Mouse (Mus musculus): ENCODE measurements around the gene Foxj3. TPM values are rescaled to one million over a fixed set of nuclear protein-coding genes. Genes with fewer than 3 reads are reported as not detected.
"Not testable (repeated sequence)": the region's sequence is repeated elsewhere in the genome, so short reads cannot be mapped to it uniquely, and the experiment has no call there.

Gene Foxj3
- polyA plus RNA-seq, 1 experiment from 2014 or later: 28.5 TPM

DNA sequence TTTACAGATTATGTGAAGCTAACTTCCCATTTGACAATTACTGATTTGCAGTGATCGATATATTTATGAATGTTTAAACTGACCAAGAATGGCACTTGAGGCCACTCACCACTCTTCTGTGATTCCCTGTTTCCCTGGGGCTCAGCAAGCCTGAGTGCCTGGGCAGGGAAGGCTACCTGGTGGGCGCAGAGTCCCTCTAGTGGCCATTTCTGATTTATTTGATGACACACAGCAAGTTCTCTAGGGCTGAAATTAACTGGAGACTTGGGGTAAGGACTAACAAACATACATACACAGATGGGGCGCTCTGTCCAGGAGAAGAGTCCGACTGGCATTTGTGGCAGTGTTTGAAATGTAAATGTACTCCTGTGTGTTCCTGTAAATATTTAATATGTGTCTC lies 91.6 kb downstream of the Foxj3 start:
- H3K9ac ChIP-seq; H3K27ac ChIP-seq (ENCODE audit: low read depth); H3K4me2 ChIP-seq; H3K27me3 ChIP-seq (ENCODE audit: insufficient read depth, low read length); H3K4me1 ChIP-seq (ENCODE audit: insufficient read depth); H3K4me3 ChIP-seq (ENCODE audit: low read depth, low read length); H3K9me3 ChIP-seq (ENCODE audit: low read depth, low read length); DNase-seq: not testable (repeated sequence)
- H3K36me3 ChIP-seq (ENCODE audit: insufficient read depth): peaks cover 45% of the 10 kb centered on the region
- WGBS: 84% methylated on average over 3 of the region's 4 CpGs
- TF ChIP-seq CTCF (IDR thresholded peaks at IDR 0.05; ENCODE audit: low read depth): peak; percentile 35
- 0 out of 2 replicates have a peak, but pooled peaks have one; percentile 47 for ATAC-seq (ENCODE audit: insufficient read depth)

DNA sequence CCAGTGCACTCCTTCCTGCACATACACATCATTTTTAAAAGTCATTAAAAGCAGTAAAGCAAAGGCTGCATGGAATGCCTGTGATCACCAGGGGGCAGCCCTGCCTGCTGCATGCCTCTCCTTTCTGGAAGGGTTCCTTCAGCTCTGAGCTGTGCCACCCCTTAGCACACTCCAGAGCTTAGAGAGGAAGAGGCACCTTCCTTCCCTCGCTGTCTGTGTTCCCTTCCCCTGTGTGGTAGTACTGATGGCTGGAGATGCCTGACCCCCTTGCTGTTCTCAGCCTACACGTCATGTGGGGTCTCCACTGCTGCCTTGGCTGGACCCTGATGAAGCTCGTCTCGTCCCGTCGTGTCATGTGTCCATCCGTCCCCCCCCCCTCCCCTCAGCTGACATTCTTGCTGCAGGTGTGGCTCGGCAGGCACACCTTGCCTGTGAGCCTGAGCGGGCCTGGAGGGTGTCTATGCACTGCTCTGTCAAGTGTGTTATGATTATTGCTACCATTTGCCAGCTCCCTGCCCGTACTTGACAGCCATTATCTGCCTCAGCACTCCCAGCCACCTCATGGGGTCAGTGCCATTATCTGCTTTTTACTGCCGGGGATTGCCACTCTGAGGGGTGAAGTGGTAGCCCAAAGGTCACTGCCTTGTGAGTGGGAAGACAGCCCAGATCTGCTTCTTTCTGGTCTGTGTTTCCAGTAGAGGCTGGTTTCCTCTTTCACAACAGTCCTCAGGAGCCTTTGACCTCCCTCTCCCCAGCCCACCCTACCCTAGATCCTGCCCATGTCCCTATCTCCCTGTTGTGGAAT lies 94.5 kb downstream of the Foxj3 start:
- Histone ChIP-seq H3K27ac (ENCODE audit: low read depth) (no peak overlapping the region), H3K4me2 (no peak overlapping the region), H3K27me3 (ENCODE audit: insufficient read depth, low read length) (no peaks in the 10 kb centered on the region), H3K9me3 (ENCODE audit: low read depth, low read length) (no peaks in the 10 kb centered on the region), H3K4me3 (ENCODE audit: low read depth, low read length) (no peak overlapping the region), H3K4me1 (ENCODE audit: insufficient read depth) (peaks cover 4% of the 10 kb centered on the region; the same call in 1 of the 2 replicates), H3K36me3 (ENCODE audit: insufficient read depth) (peaks cover 25% of the 10 kb centered on the region), H3K9ac (no peak overlapping the region)
- 33% methylated on average over 11 of the region's 11 CpGs for WGBS
- DNase-seq: peak; percentile 80
- TF ChIP-seq CTCF (IDR thresholded peaks at IDR 0.05; ENCODE audit: low read depth): peak; percentile 89
- peak; percentile 79 for ATAC-seq (ENCODE audit: insufficient read depth)

DNA sequence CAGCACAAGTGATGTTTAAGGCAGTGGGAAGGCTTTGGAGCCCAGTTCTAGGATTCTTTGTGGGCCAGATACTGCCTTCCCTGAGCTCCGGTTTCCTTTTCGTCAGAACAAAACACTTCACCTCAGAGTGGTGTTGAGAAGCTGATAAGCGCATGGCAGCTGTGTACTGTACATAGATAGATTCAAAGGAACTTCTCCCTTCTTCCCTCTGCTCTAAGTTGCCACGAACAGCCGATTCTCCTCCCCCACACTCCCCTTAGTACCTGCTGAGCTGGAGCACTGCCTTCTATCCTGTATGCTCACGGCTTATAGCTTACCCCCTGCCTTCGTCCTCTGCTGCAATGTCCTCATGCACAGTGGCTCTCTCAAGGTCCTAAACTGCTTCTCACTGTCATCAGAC lies 95.9 kb downstream of the Foxj3 start:
- ATAC-seq (ENCODE audit: insufficient read depth): no peak
- DNase-seq: no peak
- H3K9me3 ChIP-seq (ENCODE audit: low read depth, low read length): no peaks in the 10 kb centered on the region
- no peak overlapping the region for H3K4me3 ChIP-seq (ENCODE audit: low read depth, low read length)
- WGBS: 49% methylated on average over 7 of the region's 7 CpGs
- H3K9ac ChIP-seq: no peak overlapping the region
- peaks cover 4% of the 10 kb centered on the region; the same call in 1 of the 2 replicates for H3K4me1 ChIP-seq (ENCODE audit: insufficient read depth)
- no peak overlapping the region for H3K4me2 ChIP-seq
- H3K36me3 ChIP-seq (ENCODE audit: insufficient read depth): peaks cover 16% of the 10 kb centered on the region
- no peak for TF ChIP-seq CTCF (IDR thresholded peaks at IDR 0.05; ENCODE audit: low read depth)
- no peaks in the 10 kb centered on the region for H3K27me3 ChIP-seq (ENCODE audit: insufficient read depth, low read length)
- peak overlapping the region; percentile 24; the same call in 1 of the 2 replicates for H3K27ac ChIP-seq (ENCODE audit: low read depth)

DNA sequence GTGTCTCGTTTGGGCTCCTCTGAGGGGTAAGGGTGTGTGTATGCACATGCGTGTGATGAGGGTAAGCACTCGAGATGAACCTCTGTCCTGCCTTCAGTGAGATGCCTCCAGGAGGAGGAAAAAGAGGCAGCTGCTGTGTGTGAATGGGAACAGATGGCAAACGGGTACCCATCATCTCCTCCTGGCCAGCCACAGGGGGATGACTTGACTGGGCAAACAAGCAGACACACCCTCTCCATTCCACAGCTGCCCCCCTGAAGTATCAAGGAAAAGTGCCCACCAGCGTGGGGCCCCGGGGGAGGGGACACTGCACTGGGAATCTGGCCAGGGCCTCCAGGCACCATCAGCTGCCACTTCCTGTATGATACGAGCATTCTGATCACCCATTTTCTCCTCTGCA lies 96.5 kb downstream of the Foxj3 start:
- H3K9ac ChIP-seq: peak overlapping the region; percentile 9; the same call in 1 of the 2 replicates
- H3K4me2 ChIP-seq: no peak overlapping the region
- peaks cover 16% of the 10 kb centered on the region for H3K36me3 ChIP-seq (ENCODE audit: insufficient read depth)
- H3K27me3 ChIP-seq (ENCODE audit: insufficient read depth, low read length): no peaks in the 10 kb centered on the region
- peak overlapping the region; percentile 24; the same call in 1 of the 2 replicates for H3K27ac ChIP-seq (ENCODE audit: low read depth)
- H3K9me3 ChIP-seq (ENCODE audit: low read depth, low read length): no peaks in the 10 kb centered on the region
- peaks cover 4% of the 10 kb centered on the region; the same call in 1 of the 2 replicates for H3K4me1 ChIP-seq (ENCODE audit: insufficient read depth)
- WGBS: 51% methylated on average over 7 of the region's 7 CpGs
- no peak for ATAC-seq (ENCODE audit: insufficient read depth)
- no peak overlapping the region for H3K4me3 ChIP-seq (ENCODE audit: low read depth, low read length)
- no peak for DNase-seq
- TF ChIP-seq CTCF (IDR thresholded peaks at IDR 0.05; ENCODE audit: low read depth): no peak

DNA sequence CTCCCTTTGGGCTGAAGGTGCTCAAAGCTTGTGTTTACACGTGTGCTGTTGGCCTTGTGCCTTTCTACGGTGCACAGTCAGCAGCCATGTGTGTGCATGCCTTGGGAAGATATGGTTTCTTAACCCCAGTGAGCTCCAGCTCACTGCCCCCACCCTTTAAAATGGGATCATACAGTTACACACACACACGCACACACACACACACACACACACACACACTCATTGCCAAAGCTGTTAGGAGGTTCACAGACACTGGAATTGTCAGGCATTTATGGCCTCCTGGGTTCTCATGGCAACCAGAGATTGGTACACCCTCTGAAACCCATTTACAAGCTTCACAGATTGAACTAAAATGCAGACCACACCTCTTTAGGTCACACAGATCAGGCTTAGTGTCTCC lies 97.1 kb downstream of the Foxj3 start:
- DNase-seq (no peak), ATAC-seq (ENCODE audit: insufficient read depth) (no peak)
- Histone ChIP-seq H3K27ac (ENCODE audit: low read depth) (no peak overlapping the region), H3K9ac (no peak overlapping the region), H3K27me3 (ENCODE audit: insufficient read depth, low read length) (no peaks in the 10 kb centered on the region), H3K9me3 (ENCODE audit: low read depth, low read length) (no peaks in the 10 kb centered on the region), H3K4me2 (no peak overlapping the region), H3K4me3 (ENCODE audit: low read depth, low read length) (no peak overlapping the region), H3K4me1 (ENCODE audit: insufficient read depth) (peaks cover 4% of the 10 kb centered on the region; the same call in 1 of the 2 replicates), H3K36me3 (ENCODE audit: insufficient read depth) (peaks cover 15% of the 10 kb centered on the region)
- 63% methylated on average over 3 of the region's 3 CpGs for WGBS
- no peak for TF ChIP-seq CTCF (IDR thresholded peaks at IDR 0.05; ENCODE audit: low read depth)

DNA sequence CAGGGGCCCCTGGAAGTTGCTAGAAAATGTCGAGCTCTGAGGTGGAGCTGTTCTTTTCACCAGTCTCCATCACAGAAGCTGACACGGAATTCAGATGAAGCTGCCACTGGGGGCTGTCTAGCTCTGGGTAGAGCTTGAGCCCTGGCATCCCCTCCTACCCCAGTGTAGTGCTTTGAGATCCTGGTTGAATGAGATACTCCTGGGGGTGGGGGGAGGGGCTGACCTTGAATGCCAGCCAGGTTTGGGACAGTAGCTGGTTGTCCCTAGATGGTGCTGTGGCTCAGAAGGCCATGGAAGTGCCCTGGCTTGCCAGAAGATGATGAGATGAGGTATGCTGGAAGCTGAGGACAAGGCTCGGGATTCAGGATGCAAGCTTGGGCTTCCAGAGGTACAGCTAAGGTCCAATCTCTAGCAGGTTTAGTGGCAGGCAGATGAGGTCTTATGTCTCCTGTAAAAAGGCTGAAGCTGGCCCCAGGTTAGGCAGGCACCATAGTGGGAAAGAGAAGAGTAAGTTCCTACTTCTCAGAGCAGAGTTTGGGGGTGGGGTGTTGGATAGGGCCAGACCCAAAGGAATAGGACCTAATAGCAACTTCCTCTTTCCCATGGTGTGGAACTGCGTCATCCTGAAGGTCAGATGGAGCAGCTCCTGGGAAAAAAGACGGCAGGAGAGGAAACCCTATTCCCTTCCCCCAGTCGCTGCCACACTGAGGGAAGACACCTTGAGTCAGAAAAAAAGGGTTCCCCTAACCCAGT lies 98.3 kb downstream of the Foxj3 start:
- WGBS: 67% methylated on average over 6 of the region's 6 CpGs
- H3K4me1 ChIP-seq (ENCODE audit: insufficient read depth): peaks cover 4% of the 10 kb centered on the region; the same call in 1 of the 2 replicates
- H3K9me3 ChIP-seq (ENCODE audit: low read depth, low read length): no peaks in the 10 kb centered on the region
- DNase-seq (no peak), ATAC-seq (ENCODE audit: insufficient read depth) (no peak)
- peak; percentile 19 for TF ChIP-seq CTCF (IDR thresholded peaks at IDR 0.05; ENCODE audit: low read depth)
- no peak overlapping the region for H3K9ac ChIP-seq
- no peak overlapping the region for H3K27ac ChIP-seq (ENCODE audit: low read depth)
- H3K27me3 ChIP-seq (ENCODE audit: insufficient read depth, low read length): no peaks in the 10 kb centered on the region
- H3K4me2 ChIP-seq: no peak overlapping the region
- no peak overlapping the region for H3K4me3 ChIP-seq (ENCODE audit: low read depth, low read length)
- peaks cover 3% of the 10 kb centered on the region; the same call in 1 of the 2 replicates for H3K36me3 ChIP-seq (ENCODE audit: insufficient read depth)

DNA sequence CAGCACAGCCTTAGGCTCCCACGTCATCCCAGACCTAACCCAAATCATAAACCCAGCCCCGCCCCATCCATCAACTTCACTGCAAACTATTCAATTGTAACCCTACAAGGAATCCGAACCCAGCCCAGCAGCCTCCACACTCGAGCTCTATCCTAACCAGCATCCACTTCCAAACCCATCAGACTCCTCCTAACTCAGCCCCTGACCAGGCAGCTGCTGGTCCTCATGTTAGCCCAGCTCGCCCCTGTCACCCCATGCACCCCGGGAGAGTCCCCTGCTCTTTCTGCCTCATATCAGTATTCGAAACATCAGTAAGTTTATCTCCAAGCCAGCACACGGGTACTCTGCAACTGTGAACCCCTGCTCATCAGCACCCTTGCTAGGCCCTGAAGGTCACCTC lies 98.9 kb downstream of the Foxj3 start:
- no peak overlapping the region for H3K27ac ChIP-seq (ENCODE audit: low read depth)
- no peak overlapping the region for H3K4me2 ChIP-seq
- DNase-seq: no peak
- H3K27me3 ChIP-seq (ENCODE audit: insufficient read depth, low read length): no peaks in the 10 kb centered on the region
- H3K9me3 ChIP-seq (ENCODE audit: low read depth, low read length): no peaks in the 10 kb centered on the region
- H3K36me3 ChIP-seq (ENCODE audit: insufficient read depth): no peaks in the 10 kb centered on the region
- ATAC-seq (ENCODE audit: insufficient read depth): no peak
- 70% methylated on average over 8 of the region's 8 CpGs for WGBS
- TF ChIP-seq CTCF (IDR thresholded peaks at IDR 0.05; ENCODE audit: low read depth): no peak
- no peak overlapping the region for H3K4me3 ChIP-seq (ENCODE audit: low read depth, low read length)
- H3K4me1 ChIP-seq (ENCODE audit: insufficient read depth): peaks cover 4% of the 10 kb centered on the region; the same call in 1 of the 2 replicates
- no peak overlapping the region for H3K9ac ChIP-seq
